Mouse (Mus musculus) adrenal gland, postnatal 10 days (tissue): Measurements from ENCODE around the gene Dck. TPM values are rescaled to one million over a fixed set of nuclear protein-coding genes. Genes with fewer than 3 reads are reported as not detected.

ENCODE experiments used
- DNase-seq: peaks from one replicate; pipeline ENCODE4 v3.0.0; 2021; ENCODE audit warnings: mixed read lengths
- total RNA-seq, 2 experiments: library from RNA; stranded (reverse); gene quantifications; 2 replicates each; pipeline ENCODE4 v1.2.3; 2021

Gene Dck
- total RNA-seq, 2 experiments from 2014 or later, result 8.0 to 9.6 TPM

- DNase-seq, result peak; percentile 58
Observed at GRCm38 (mm10) chr5:88791256-88792245, 26.8 kb downstream of the Dck start.

DNA sequence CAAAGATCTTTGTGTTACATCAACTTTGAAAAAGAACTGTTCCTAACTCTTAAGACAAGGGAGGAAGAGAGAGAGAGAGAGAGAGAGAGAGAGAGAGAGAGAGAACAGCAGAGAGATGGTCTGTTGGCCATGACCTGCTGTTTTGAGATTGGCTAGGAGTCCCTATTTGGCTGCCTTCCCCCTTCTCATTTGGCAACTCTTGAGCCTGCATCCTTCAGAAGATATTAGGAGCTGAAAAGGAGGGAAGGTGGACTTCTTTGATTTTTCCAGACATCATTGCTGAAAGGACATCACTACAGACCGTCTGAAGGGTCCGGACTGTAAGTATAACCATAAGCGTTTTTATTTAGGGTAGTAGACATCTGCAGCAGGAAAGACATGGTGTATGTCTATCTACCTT is 28.9 kb downstream of the Dck start:
- no peak for DNase-seq

DNA sequence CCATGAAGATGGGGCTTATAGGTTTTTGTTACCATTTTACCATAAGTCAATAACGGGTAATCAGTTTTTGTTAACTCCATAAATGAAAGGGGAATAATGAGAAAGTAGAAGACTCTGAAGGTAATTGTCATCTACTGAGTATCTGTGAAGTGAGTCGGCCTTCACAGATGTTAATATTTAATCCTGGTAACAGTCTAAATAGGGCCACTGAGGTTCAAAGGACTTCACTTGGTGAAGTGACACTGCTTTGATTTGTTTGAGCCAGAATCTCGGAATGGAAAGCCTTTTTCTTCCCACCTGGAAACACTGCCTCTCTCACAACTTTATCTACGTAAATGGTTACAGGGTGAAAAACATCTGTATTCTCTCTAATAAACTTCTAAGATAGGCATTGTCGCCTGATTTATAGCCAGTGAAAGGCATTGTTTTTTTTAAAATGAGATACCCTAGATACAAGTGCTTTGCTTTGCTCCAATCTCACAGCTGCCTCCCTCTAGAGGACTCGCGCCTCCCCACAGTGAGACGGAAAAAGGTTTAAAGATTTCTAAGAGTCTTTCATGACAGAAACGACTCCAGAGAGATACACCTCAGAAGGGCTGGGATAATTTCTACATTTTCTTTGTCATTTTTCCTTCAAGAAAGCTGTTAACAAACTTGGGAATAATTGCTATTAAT is 31.3 kb downstream of the Dck start:
- DNase-seq, result no peak

DNA sequence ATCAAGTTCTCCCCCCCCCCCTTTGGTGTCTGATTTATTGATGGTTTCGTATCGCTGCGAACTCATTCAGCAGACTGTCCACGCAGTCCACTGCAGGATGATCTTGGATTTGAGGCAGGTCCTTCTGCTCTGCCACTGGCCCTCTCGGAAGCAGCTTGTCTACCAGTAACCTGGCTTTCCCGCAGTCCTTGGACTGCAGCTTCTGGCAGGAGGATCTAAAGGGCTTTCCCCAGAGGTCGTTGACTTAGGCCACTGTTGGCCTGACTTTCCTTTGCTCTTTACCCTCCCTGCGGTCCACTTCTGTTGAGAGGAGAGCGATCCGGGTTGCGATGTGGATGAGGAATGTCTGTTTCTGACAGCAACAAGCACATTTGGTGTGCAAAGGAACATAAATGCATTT is 31.8 kb downstream of the Dck start:
- DNase-seq, result peak; percentile 48

- DNase-seq, result no peak
Observed at GRCm38 (mm10) chr5:88797121-88797520, 32.3 kb downstream of the Dck start.

DNA sequence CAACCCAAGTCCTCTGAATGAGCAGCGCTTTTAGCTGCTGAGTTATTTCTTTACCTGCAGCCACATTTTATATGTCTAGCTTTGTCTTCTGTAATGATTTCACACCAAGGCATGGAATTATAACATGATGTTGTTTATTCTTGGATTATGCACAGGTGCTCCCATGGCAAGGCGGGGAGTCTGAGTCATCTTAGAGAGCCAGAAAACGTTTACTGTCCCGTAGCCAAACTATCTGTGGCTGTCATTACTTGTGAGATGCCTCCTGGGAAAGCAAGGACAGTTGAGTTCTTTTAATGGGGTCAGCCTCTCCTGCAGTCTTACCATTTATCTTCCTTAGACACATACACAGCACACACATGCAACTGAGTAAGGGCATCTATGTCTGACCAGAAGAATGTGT is 40.8 kb downstream of the Dck start:
- DNase-seq, result no peak

- DNase-seq, result no peak
Observed at GRCm38 (mm10) chr5:88806278-88806677, 41.5 kb downstream of the Dck start.

DNA sequence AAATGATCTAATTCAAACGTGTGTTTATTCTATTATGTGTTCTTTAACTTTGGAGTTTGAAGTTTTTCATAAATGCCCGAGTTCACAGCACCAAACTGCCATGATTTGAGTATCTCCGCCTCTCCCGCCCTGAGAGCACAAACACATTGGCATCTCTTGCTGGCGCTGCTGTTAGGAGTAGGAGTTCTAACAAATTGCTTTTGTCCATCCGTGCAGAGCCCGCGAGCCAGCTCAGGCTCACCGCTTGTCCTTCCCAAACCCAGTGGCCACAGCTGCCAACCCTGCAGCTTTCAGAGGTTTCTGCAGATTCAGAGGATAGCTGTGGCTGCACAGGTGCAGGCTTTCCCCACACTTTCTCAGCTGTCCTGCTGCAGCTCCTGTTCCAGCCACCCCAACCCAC is 42.5 kb downstream of the Dck start:
- DNase-seq, result no peak

DNA sequence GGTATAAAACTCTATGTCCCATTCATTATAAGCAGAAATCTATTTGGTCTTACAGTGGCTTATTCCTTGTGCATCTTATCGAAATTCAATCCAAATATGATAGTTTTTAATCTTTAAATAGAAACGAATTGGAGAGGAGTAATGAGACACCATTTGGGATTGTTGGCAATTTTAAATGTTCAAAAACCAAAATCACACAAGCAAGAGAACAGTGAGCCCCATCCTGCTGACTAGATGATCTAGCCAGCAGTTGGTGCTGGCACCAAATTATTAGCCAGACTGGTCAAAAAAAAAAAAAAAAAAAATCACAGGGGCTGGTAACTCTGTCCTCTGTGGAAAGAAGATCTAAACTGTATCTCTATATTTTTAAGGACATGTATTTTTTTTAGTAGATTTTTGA is 48.4 kb downstream of the Dck start:
- DNase-seq, result no peak

GRCm38 (mm10) chr5:88814552-88814951 is 49.8 kb downstream of the Dck start:
- DNase-seq, result no peak

- no peak for DNase-seq
Observed at GRCm38 (mm10) chr5:88821542-88821941, 56.7 kb downstream of the Dck start.

GRCm38 (mm10) chr5:88824838-88825237 is 60.0 kb downstream of the Dck start:
- DNase-seq, result no peak

- DNase-seq, result no peak
Observed at GRCm38 (mm10) chr5:88829835-88830571, 65.2 kb downstream of the Dck start.

DNA sequence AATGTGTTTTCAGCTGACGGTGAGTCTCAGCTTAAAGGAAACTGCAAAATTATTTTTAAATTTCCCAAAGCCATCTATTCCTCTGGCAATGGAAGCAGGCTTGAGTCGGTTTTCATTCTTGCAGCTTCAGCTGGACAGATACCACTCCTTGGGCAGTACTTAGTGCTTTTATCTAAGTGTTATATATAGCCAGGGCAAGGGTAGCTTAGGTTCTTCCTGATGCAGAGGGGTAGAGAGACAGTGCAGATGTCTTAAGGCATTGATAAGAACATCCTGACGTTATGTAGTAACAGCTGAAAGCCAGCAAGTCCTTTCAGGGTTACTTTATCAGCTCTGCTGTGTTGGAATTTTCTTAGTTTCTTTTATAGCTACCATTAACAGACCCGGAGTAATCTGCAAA is 66.1 kb downstream of the Dck start:
- DNase-seq, result no peak

- no peak for DNase-seq
Observed at GRCm38 (mm10) chr5:88831935-88832334, 67.1 kb downstream of the Dck start.

Other genes starting within 250 kb of the Dck start
- gene Jchain, start 237.1 kb upstream of the Dck start, total RNA-seq, result 1 to 10 TPM in 1 of 2 experiments, under 1 TPM in 1; 0.75 to 1.4 TPM
- gene Utp3, start 210.5 kb upstream of the Dck start, total RNA-seq, result 10 to 100 TPM; 30.5 to 31.9 TPM
- gene Rufy3, start 200.0 kb upstream of the Dck start, total RNA-seq, result 10 to 100 TPM; 20.7 to 32.5 TPM
- 100 to 1,000 TPM; 144 to 156 TPM for gene Grsf1, start 88.8 kb upstream of the Dck start, total RNA-seq
- gene Mob1b, start 44.1 kb upstream of the Dck start, total RNA-seq, result 10 to 100 TPM; 32.0 to 33.6 TPM
- 100 to 1,000 TPM in 1 of 2 experiments, 10 to 100 TPM in 1; 99.5 to 108 TPM for gene Slc4a4, start 121.8 kb downstream of the Dck start, total RNA-seq